Mouse (Mus musculus) gastrocnemius, postnatal 14 days (tissue): ENCODE results near the gene Gm11213. TPM values are rescaled to one million over a fixed set of nuclear protein-coding genes. Genes with fewer than 3 reads are reported as not detected.

Source experiments
- DNase-seq: peaks from one replicate; pipeline ENCODE4 v3.0.0; 2021; ENCODE audit warnings: mixed read lengths
- intact Hi-C: fragments of 180-260 bp; cut with DNase I; formaldehyde crosslinking; loops from one replicate; pipeline ENCODE4 v1.15.1; 2025; ENCODE audit warnings: low total_unique reads
- long read RNA-seq, 2 experiments: library from polyadenylated mRNA; stranded (forward); transcript quantifications; one replicate each; pipeline ENCODE4 v2.0.0; 2021
- total RNA-seq, 2 experiments: library from RNA; stranded (reverse); gene quantifications; 2 replicates each; pipeline ENCODE4 v1.2.3; 2021

Gm11213 gene
- not detected for total RNA-seq
- long read RNA-seq, experiment 1 = 0 reads
- long read RNA-seq, experiment 2 = 0 reads

DNA sequence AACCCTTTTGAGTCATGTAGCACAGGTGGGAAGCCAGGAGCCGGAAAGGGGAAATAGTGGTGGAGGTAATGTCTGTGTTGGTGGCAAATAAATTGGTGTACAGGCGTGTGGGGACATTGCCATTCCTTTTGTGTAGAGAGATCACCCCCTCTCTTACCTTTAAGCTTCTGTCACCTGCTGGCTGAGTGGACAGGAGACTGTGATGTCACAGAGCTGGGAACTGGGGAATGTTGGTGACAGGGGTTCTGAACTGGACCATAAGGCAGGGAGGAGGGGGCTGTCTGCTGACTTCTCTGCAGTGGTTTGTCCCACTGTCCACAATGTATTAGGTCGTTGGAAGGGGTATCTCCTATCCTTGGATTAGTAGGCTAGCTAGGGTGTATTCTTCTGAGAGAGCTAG, at the start of gene Gm11213:
TSS of gene Gm11213 (minus strand) at position 317 of the 400 bp plus-strand sequence.
- intact Hi-C loops = no loop called here
- DNase-seq = no peak

DNA sequence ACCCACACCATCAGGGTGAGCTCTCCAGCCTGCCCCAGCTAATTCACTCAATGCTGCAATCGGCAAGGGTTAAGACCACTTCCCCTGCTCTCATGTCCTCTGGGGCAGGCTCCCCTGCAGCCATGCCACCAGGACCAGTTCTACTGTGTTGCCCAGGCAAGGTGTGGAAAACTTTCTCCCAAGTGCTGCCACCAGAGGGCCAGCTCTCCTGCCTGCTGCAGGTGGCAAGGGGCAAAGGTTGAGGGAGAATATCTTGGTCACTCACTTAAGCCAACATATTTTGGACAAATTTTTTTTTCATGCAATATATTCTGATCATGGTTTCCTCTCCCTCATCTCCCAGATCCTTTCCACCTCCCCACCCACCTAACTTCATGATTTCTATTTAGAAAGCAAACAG, 49.3 kb upstream of the Gm11213 start:
- intact Hi-C loops = no loop called here

DNA sequence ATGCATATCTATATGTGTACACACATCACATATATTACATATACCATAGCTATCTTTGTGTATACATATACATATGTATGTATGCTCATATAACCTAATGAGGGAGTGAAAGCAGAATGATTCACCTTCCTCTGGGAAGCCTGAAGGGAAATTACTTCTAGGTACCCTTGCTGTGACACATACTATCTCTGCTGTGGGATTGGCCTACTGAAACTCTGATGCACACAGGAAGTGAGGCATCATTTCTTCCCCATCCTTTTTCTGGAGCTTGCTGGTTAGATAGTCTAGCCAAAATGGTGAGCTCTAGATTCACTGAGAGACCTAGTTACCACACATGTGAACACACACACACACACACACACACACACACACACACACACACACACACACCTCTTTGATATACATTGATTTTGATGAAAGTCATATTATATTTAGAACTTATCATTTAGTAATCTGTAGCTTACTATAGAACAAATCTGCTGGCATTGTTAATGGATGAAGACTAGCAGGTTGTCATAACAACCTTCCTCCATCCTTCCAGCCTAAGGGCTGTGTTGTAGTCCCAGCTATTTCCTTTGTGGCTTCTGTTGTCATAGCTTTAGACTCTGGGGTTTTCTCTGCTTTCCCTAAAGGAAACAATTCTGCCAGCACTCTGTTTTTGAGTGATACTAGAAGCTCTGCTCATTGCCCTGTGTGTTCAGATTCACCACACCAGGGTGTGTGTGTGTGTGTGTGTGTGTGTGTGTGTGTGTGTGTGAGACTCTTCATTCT, 39.1 kb upstream of the Gm11213 start:
- intact Hi-C loops = no loop called here
- no peak for DNase-seq

More for the DNA sequence above, 49.3 kb upstream of the Gm11213 start:
- no peak for DNase-seq

DNA sequence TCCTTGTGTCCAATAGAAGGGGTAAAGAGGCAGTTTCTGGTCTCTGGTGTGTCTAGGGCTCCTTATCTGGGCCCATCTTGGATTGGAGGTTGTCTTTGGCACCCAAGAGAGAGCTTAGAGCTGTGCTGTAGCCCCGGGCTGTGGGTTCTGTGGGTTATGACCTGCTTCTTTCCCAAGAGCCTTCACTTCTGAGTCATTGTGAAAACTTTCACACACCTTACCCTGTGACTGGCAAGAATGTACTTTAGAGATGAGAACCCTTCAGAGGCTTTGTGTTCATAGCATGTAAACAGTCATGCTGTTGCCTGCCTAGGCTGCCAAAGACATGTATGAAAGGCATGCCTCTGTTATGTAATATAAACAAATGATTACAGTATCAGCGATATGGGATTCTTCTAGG, 34.8 kb upstream of the Gm11213 start:
- intact Hi-C loops = no loop called here
- DNase-seq = no peak

DNA sequence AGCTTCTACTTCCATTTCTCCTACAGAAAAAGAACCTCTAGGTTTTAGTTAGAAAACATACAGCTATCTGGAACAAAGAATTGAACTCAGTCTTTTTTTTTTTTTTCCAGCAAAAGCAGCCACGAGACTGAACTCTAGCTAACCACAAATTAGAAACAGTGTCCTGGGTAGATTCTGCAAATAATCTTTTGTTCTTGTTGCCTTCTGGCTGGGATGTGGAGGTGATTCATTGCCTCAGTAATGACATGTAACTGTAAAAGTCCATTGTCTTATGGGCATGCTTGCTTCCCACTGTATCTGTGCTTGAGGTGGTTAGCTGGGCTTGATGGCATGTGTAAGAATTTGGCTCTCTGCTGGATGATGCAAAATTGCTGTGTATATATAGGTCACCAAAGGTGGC, 33.5 kb upstream of the Gm11213 start:
- intact Hi-C loops = no loop called here
- DNase-seq = no peak

DNA sequence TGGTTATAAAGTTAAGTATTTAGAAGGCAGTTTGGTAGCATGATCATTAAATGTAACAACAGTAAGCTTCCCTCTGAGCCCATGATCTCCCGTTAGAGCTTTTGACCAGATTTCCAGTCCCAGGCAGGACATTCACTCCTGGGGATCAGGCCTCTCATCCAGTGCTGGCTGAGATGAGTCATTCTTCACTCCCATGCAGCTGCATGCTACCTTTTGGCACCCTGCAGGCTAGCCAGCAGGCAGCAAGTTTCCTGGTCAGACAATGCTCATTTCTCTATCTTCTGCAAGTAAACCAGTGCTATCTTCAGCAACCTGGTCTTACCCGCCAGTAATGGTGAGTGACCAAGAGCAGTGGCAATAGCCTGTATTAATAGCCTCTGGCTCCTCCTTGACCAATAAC, 28.1 kb upstream of the Gm11213 start:
- DNase-seq = no peak
- intact Hi-C loops = no loop called here

DNA sequence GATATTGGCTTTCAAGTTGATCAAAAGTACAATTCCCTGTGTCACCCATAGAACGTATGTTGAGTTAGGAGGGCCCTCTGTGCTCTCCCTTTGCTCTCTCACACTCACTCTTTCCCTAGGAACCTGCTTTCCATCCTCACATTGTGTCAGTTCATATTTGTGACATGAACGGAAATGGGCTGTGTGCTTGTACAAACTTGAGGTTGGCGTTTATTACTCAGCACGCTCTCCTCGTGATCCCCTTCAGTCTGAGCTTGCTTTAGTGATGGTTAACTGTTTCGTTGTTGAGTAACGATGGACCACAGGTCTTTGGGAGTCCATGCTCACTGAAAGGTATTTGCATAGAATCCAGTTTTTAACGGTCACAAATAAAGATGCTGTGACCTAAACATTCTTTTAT, 22.1 kb upstream of the Gm11213 start:
- intact Hi-C loops = no loop called here
- no peak for DNase-seq

DNA sequence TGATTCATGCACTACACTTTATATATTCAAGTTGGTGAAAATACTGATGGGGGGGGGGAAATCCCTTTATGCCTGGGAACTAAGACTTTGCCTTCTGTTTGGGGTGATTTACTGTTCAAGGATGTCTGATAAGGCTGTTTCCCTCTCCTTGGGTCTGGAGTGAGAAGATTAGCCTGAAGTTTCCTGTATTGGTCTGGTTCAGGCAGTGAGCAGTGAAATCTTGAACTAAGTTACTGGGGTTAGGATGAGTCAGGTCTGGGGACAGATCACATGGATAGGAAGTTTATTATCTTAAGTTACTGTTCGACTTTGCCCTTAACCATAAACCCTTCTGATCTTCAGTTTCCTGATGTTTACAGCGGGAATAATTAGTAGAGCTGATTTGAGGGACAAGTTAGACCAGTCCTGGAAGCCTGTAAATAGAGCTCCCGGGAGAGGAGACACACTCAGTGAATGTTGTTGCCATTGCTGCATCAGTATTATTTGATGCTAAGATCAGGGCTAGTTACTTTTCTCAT, 20.6 kb upstream of the Gm11213 start:
- no peak for DNase-seq
- intact Hi-C loops = no loop called here

DNA sequence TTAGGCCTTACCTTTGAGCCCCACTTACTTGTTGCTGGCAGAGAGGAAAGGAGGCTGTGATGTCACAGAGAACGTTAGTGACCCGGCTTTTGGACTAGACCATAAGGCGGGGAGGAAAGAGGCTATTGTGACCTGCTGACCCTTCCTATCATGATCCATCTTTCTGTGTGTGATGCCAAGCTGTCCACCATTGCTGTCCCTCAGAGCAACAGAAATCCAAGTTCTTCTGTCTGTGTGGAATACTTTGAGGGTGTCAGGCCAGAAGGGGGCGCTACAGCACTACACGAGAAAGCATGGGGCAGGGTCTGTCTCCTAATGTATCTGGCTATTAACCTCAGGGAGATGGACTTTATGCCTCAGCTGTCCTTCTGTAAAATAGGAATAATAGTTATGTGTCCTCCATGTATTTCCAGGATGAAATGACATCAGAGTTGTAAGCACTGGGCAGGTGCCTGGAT, 17.3 kb upstream of the Gm11213 start, which contains the start of gene Tex48:
TSS of gene Tex48 (minus strand) at position 51 of the 458 bp plus-strand sequence.
- DNase-seq = no peak
- intact Hi-C loops = no loop called here

DNA sequence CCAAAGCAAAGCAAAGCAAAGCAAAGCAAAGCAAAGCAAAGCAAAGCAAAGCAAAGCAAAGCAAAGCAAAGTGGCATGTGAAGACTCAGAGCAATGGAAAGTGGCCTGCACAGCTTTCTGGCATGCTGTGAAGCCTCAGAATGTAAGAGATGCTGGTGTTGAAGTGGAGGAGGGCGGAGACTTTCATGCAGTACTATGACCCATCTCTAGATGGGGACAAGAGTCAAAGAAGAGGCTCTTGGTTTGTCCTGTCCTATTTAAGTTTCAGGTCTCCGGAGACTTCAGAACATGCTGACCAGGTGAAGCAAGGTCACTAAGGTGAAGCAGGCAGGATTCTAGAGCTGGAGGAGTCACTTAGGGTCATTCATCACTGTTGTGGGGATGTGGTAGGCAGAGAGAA, 16.8 kb upstream of the Gm11213 start:
- no peak for DNase-seq
- intact Hi-C loops = no loop called here

DNA sequence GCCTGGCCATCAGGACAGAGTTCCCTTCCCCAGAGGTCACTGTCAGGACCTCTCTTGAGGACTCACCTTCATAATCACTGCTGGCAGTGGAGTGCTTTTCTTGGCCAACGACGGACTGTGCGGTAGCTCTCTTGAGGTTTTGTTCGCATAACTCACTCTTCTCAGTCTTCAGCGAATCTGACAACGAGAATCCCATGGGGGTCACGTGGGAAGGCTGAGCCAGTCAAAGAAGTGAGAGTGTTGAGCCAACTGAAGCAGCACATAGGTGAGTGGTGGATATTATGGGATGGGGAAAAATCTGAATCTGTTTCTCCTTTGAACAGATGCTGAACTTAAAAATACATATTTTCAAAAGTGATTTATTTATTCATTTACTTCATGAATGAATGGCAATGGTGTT, 3.3 kb upstream of the Gm11213 start:
- intact Hi-C loops = no loop called here
- no peak for DNase-seq

DNA sequence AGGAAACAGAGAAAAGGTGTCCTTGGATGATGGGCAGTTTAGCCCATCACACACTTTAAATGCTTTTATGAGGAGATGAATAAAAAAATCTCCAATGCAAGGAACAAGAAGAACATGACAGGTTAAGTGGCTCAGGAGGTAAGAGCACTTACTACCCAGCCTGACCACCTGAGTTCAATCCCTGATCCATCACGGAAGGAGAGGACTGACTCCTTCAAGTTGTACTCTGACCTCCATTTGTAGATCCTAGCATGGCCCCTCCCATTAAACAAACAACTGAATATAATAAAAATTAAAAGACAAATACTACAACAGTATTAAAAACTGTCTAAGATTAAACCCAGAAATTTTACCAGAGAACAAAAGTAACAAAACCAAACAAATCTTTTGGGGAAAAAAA, 907 bp upstream of the Gm11213 start:
- intact Hi-C loops = no loop called here
- DNase-seq = no peak

DNA sequence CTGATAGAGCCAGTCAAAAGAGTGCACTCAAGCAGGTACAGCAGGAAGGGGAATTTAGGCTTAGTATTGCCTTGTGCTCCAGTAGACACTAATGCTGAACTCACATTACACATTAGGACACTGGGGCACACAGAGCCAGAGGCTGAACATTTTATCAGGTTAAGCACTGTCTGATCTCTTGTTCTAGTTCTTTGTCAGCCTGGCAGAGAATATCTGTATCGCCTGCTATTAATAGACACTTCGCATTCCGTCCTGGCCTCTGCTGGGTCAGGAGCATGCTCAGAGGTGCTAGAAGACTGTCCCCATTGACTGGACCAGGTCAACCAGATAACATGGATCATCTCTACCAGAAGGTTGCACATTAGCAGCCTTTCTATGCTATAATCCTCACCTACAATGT, 484 bp upstream of the Gm11213 start:
- no peak for DNase-seq
- intact Hi-C loops = no loop called here

DNA sequence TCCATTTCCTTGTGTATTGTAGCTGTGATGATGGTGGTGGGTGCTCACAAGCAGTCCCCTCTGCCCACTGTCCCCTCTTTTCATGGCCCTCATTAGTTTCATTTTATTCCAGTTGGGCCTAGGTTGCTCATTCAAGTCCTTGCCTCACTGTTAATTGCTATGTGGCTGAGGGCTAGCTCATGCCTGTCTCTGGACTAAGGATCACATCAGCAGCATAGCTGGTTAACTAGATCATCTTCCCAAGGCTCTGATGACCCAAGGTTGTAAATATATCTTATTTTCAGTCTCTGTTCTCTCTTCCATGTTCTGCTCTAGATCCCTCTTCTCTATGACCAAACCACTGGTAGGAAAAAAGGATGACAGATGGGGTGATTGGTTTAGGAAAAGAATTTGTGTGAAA, 3.8 kb downstream of the Gm11213 start:
- intact Hi-C loops = no loop called here
- no peak for DNase-seq

DNA sequence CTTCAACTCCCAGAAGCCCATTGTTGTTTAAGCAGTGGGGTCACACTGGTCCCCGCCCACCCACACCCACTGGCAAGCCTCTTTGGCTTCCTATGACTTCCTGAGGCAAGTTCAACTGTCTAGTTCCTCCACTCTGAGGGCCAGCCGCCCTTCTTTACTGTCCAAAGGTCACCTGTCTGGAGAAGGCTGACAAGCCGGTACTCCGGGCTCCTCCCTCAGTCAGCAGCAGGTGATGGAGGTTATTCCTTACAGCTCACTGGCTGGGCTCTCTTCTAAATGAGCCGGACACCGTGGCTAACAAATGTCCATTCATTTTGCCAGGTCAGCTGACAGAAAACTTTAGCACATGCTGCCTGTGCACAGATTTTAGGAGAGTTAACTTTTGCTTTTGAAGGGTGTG, 4.3 kb downstream of the Gm11213 start:
- no peak for DNase-seq
- intact Hi-C loops = no loop called here

DNA sequence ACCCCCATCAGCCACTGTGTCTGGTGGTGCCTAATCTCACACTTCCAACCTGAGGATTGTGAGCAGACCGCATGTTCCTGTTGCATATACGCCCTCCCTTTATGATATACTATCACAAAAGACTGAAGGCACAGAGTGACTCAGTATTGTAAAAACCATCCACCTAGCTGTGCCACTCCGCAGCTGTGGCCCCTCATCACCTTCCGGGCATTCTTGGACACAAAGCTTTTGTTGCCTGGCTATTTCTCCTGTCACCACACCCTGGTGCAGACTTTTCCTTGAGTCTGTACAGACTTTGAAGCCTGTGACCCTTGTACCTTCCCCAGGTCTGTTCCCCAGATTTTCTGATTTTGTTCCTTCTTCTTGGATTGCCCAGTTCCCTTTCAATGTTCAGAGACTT, 9.1 kb downstream of the Gm11213 start:
- intact Hi-C loops = no loop called here
- DNase-seq = no peak

DNA sequence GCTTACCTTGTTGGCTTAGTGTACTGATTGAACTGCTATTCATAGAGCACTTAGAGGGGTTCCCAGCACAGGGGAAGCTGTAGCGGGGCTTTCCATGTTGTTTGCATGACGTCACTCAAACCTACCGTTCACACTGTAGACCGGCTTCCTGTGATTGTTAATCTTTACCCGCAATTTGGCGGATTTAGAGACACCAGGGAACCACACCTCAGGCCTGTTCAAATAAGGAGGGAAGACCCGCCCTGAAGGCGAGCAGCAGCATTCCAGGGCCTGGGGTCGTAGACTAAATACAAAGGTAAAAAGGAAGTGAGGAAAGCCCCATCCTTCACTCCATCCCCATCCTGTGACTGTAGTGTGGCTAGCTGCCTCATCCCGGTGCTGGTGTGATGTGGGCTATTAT, 9.8 kb downstream of the Gm11213 start:
- intact Hi-C loops = no loop called here

DNA sequence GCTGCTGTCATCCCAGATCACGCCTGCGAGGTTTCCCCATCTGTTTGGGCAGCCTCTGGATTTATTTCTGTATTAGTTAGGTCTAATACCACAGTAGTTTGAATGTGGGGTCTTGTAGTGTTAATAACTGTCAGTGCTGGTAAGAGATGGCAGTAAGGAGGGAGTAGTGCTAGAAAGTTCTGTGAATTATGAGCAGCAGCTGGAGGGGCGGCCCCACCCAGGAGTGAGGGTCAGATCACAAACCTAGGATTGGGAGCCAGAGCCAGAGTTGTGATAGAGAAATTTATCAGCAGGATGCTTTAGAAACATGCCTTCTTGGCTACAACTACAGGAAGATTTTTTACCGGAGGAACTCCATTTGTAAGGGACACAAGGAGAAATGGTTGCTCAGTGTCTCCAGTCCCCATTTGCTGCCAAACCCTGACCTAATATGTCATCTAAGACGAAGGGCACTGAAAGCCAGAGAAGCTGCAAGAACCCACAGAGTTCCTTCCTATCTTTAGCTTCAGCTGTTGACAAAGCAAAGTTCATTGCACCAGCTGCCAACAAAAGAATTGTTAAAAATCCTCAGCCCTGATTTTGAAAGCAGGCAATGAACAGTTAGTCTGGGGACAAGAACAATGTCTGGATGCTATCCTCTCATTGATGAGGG, 10.5 kb downstream of the Gm11213 start:
- intact Hi-C loops = no loop called here
- DNase-seq = peak; percentile 27

More for the DNA sequence above, 9.8 kb downstream of the Gm11213 start:
- DNase-seq = no peak

DNA sequence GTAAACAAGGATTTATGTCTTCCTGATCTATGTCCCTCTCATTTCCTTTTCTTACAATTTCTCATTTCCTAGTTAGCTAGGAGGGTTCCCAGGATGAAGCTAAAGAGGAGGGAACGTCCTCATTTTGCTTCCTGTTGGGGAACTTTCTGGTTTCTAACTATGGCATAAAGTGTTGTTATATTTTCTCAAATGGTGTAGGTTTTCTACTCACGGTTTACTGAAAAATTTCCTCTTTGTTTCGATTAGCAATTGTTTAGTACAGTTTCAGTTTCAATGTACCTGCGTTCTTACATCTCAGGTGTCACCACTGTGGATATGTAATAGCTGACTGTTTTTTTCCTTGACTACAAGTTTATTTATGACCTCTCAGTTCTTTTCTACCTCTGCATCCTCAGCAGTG, 14.5 kb downstream of the Gm11213 start:
- DNase-seq = no peak
- intact Hi-C loops = no loop called here

DNA sequence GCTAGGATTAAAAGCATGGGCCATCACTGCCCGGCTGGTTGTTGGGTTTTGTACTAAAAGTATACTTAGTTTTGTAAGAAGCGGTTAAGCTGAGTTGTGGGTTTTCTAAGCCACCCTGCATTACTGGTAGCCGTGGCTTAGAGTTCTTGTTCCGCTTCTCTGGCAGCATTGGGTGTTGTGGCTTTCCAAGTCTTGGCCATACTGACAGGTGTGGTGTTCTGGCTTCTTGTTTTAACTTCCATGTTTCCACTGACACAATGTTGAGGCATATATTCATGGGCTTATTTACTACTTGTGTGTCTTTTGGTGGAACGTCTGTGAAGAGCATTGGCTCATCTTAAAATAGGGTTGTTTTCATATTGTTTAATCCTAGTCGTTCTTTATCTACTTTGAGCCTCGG, 15.1 kb downstream of the Gm11213 start:
- intact Hi-C loops = no loop called here
- no peak for DNase-seq

DNA sequence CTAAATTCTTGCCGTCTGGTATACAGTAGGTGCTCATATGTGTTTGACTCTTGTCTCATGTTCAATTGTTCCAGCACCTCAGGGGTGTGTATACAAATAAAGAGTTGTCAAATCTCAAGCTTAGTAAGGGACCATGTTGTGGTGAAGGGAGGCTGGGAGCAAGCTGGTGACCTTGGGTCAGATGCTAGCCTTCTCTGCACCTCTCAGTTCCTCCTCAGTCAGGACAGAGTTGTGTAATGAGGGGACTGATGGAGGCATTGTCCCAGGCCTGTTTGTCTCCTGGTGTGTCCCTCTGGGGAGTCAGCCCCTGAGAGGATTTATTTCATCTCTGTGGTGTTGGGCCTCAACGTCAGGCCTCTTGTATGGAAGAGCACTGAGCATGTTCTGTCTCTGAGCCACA, 18.8 kb downstream of the Gm11213 start:
- intact Hi-C loops = no loop called here

More for the DNA sequence above, 18.8 kb downstream of the Gm11213 start:
- no peak for DNase-seq
